Mouse (Mus musculus): ENCODE measurements around the gene Ubac1. TPM values are rescaled to one million over a fixed set of nuclear protein-coding genes. Genes with fewer than 3 reads are reported as not detected.

Ubac1 gene
- total RNA-seq, 4 experiments from 2014 or later, result 46.1 to 64.4 (median 55.4) TPM

DNA sequence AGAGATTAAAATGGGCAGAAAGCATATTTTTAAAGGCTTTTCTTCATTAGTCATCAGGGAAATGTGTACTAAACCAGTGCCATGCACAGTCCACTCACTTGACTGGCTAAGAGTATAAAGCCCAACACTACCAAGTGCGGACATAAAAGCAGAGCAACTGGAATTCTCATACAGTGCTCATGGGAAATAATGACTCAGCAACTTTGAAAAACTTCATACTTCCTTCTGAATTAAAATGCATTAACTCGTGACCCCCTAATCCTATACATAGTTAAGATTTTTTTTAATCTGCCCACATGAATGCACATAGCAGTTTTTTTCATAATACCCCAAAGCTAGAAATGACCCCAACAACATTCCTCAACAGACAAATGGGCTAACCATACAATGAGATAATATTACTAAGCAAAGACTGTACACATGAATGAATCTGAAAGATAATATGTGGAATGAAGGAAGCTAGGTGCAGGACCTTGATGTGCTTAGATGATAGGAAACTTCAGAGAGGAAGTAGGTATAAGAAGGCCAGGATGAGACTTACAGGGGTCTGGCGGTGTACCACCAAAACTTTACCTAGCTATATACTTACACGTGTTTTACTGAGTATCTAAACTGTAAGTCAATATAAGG is 46.3 kb downstream of the Ubac1 start:
- no peak for DNase-seq (ENCODE audit: low spot score in 2 of 2)

DNA sequence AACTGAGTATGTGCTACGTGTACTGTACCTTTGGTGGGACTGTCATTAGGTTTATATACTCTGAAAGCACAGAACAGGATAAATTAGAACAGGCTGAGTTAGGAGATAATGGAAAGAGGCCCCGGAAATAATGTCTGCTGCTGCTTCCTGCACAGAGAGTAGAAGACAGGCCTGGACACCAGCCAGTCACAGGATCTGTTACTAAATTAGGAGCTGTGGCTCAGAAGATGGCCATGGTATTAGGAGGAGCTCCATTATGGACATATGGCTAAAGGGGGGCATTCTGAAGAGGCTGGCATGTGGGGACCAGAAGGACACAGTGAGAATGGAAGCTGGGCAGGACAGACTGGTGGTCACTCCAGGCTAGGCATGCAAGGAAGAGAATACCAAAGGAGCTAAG is 51.1 kb downstream of the Ubac1 start:
- DNase-seq (ENCODE audit: low spot score in 2 of 2), result no peak

DNA sequence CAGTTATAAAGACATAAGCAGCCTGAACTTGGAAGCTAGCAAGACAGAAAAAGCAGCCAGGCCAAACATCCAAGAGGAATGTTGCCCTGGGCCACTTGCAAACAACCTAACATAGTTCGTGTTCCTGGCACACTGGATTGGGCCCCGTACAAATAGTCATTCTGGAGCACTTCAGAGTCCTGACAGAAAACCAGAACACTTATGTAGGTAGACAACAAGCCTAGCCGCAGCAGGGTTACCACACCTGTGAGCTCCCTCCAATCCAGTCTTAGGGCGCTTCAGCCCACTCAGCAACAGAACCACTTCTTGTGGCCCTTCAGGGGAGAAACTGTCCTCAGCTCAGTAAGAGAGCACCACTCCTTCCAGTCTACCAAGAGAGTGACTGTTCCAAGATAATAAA is 52.2 kb downstream of the Ubac1 start:
- DNase-seq (ENCODE audit: low spot score in 2 of 2), result no peak

DNA sequence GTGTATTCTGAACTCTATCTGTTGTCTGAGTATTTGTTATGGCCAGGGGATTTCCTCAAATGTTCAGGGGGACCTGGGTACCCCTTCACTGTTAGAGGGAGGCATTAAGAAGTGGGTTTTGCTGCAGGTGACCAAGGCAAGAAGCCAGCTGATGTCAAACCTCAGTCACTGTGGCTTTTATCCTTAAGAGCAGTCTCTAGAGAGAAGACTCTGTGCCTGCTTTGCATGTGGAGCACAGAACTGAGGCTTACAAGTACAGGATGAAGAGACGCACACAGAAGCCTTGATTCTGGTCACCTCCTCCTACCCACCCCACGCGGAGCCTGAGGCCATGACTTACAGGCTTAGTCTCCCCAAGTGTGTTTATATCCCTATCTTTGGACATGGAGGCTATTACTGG is 72.3 kb downstream of the Ubac1 start:
- DNase-seq (ENCODE audit: low spot score in 2 of 2), result no peak

Other genes with a start within 250 kb of the Ubac1 start
- not detected for gene Lcn11, start 244.7 kb downstream of the Ubac1 start, total RNA-seq (2022)
- not detected for gene Gm13539, start 239.5 kb downstream of the Ubac1 start, total RNA-seq (2022)
- gene Glt6d1, start 205.9 kb downstream of the Ubac1 start, total RNA-seq (2022), result not detected
- not detected for gene Lcn9, start 198.6 kb downstream of the Ubac1 start, total RNA-seq (2022)
- gene Sohlh1, start 174.5 kb downstream of the Ubac1 start, total RNA-seq (2022), result not detected
- 100 to 1,000 TPM; 132 to 138 (median 136) TPM for gene Kcnt1, start 158.0 kb downstream of the Ubac1 start, total RNA-seq (2022)
- gene Camsap1, start 38.5 kb downstream of the Ubac1 start, total RNA-seq (2022), result 100 to 1,000 TPM; 128 to 175 (median 144) TPM
- 10 to 100 TPM; 82.0 to 82.9 (median 82.7) TPM for gene Nacc2, start 101.5 kb upstream of the Ubac1 start, total RNA-seq (2022)
- gene Lhx3, start 186.5 kb upstream of the Ubac1 start, total RNA-seq (2022), result under 1 TPM in 3 of 4 experiments, not detected in 1; 0.21 to 0.42 (median 0.22) TPM
- 10 to 100 TPM; 23.1 to 26.6 (median 25.7) TPM for gene Qsox2, start 215.8 kb upstream of the Ubac1 start, total RNA-seq (2022)

All from left cerebral cortex, adult 8-10 months (tissue).